Mouse (Mus musculus): ENCODE results near the gene Slc36a4. TPM values are rescaled to one million over a fixed set of nuclear protein-coding genes. Genes with fewer than 3 reads are reported as not detected.

The Slc36a4 gene
- polyA plus RNA-seq, 1 experiment, result 23.3 TPM

DNA sequence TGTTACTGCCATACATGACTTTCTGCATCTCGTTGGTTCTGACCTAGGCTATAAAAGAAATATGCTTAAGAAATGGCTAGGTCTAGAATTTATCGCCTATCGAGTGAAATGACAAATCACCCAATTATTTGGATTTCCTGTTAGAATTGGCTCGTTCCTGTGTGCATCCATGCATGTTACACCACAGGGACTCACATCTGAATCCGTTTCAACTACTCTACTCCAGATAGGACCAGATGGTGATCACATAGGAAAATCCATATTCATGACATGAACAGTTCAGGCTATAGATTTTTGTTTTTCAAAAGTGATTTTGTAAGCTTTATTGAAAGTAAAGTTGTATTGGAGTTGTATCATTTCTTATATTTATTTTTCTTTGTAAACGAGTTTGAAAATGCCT, 32.4 kb downstream of the Slc36a4 start:
- no peak overlapping the region for H3K4me3 ChIP-seq (ENCODE audit: insufficient read depth, low read length)

DNA sequence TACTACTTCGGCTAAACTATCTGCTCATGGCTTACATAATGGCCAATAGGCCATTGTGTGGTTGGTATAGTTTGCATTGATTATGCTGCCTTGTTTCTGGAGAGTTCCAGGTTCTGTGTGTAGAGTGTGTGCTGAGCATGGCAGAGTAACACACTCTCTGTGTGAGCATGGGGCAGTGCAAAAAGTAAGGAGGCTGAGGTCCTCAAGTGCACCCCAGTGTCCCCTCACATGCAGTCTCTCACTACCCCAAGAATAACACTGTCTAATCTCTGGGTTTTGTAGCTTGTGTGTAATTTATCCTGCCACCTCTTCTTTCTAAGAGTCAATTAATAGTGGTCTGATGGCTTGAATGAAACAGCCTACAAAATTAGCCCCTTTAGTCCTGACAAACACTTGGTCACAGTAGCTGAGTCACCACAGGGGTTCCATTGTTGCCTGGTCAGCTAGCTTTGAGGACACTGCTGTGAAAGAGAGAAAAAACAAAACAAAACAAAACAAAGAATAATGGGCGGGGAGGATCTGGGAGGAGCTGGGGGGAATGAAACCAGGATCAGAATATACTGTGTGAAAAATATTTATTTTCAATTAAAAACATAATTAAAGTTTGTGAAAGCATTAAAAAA, 36.6 kb downstream of the Slc36a4 start:
- Histone ChIP-seq H3K27ac (ENCODE audit: insufficient read depth, low read length) (no peak overlapping the region), H3K4me1 (ENCODE audit: control insufficient read depth, insufficient read depth, low read length) (no peaks in the 10 kb centered on the region), H3K4me3 (ENCODE audit: insufficient read depth, low read length) (no peak overlapping the region)
- TF ChIP-seq CTCF (IDR thresholded peaks at IDR 0.05; ENCODE audit: extremely low read depth, insufficient read depth, low read length) (no peak), POLR2A (IDR thresholded peaks at IDR 0.05; ENCODE audit: extremely low read depth, insufficient read depth, low read length) (no peak)

More for the DNA sequence above, 32.4 kb downstream of the Slc36a4 start:
- H3K4me1 ChIP-seq (ENCODE audit: control insufficient read depth, insufficient read depth, low read length), result no peaks in the 10 kb centered on the region
- TF ChIP-seq CTCF (IDR thresholded peaks at IDR 0.05; ENCODE audit: extremely low read depth, insufficient read depth, low read length), result no peak
- TF ChIP-seq POLR2A (IDR thresholded peaks at IDR 0.05; ENCODE audit: extremely low read depth, insufficient read depth, low read length), result no peak
- no peak overlapping the region for H3K27ac ChIP-seq (ENCODE audit: insufficient read depth, low read length)

DNA sequence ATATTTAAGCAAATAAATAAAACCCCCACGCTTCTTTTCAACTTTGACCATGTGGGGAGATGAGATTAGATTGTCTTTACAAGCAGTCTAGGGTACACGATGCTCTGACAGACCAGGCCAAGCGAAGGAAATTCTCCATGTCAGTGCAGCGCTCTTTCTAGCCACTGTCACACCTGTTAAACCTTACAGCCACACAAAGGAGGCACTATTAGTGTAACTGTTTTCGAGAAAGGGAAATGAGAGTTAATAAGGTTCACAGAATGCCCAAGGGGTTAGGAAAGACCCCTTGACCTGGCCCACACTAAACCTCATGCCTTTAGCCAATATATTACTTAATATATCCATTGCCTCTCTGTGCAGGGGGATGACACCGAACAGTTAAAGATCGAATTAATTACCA, 37.1 kb downstream of the Slc36a4 start:
- no peaks in the 10 kb centered on the region for H3K4me1 ChIP-seq (ENCODE audit: control insufficient read depth, insufficient read depth, low read length)
- no peak for TF ChIP-seq CTCF (IDR thresholded peaks at IDR 0.05; ENCODE audit: extremely low read depth, insufficient read depth, low read length)
- no peak for TF ChIP-seq POLR2A (IDR thresholded peaks at IDR 0.05; ENCODE audit: extremely low read depth, insufficient read depth, low read length)
- H3K27ac ChIP-seq (ENCODE audit: insufficient read depth, low read length), result no peak overlapping the region

DNA sequence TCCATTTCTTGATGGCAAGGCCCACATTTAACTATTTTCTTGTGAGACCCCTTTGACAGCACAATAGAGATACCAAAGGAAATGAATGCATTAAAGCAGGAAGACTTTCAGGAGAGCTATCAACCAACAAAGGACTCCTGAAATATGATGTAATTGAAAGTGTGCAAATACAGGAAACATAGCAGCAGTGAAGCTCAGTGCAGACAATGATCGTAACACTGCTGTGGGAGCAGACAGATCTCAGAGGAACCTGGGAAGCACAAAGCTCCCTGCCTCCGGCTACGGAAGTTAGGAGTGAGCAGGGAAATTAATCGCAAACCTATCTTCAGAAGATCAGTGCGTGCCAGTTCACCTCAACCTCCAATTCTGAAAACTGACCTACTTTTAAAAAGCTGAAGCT, 38.8 kb downstream of the Slc36a4 start:
- Histone ChIP-seq H3K4me1 (ENCODE audit: control insufficient read depth, insufficient read depth, low read length) (no peaks in the 10 kb centered on the region), H3K27ac (ENCODE audit: insufficient read depth, low read length) (no peak overlapping the region), H3K4me3 (ENCODE audit: insufficient read depth, low read length) (no peak overlapping the region)
- no peak for TF ChIP-seq CTCF (IDR thresholded peaks at IDR 0.05; ENCODE audit: extremely low read depth, insufficient read depth, low read length)
- no peak for TF ChIP-seq POLR2A (IDR thresholded peaks at IDR 0.05; ENCODE audit: extremely low read depth, insufficient read depth, low read length)

More for the DNA sequence above, 37.1 kb downstream of the Slc36a4 start:
- H3K4me3 ChIP-seq (ENCODE audit: insufficient read depth, low read length), result no peak overlapping the region

DNA sequence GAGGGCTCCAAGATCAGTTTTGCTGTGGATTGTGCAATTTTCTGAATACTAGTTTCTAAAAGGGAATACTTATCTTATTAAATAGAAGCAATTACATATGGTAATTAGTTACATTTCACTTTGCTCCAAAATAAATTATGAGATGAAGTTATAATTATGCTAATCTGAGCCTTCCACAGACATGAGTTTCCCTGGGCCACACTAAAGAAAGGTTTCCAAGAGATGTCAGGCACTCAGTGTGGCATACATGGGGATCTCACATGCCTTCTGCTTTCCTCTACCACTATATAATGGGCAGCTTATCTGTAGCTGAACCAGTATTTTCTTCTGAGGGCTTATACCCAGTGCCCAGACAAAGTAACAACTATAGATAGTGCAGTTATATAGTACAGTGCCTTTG, 49.8 kb downstream of the Slc36a4 start:
- no peak overlapping the region for H3K27ac ChIP-seq (ENCODE audit: insufficient read depth, low read length)
- TF ChIP-seq CTCF (IDR thresholded peaks at IDR 0.05; ENCODE audit: extremely low read depth, insufficient read depth, low read length), result no peak
- TF ChIP-seq POLR2A (IDR thresholded peaks at IDR 0.05; ENCODE audit: extremely low read depth, insufficient read depth, low read length), result no peak
- no peaks in the 10 kb centered on the region for H3K4me1 ChIP-seq (ENCODE audit: control insufficient read depth, insufficient read depth, low read length)
- H3K4me3 ChIP-seq (ENCODE audit: insufficient read depth, low read length), result no peak overlapping the region

DNA sequence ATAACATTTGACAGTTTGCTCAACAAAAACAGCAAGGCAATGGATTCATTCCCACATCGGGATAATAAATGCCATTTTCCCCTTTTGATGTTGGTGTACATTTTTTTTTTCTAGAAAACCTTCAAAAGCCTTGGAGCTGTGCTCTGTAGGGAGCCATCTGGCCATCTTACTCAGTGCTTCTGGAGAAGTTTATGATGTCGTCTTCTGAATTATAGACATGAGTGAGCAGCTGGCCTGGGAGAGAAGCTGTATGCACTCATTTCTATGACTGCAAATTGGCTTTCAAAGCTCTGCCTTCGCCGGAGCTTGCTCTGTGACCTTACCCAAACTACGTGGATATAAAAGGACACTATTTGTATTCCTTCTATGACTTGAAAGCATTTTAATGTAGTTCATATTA, 56.8 kb downstream of the Slc36a4 start:
- Histone ChIP-seq H3K4me3 (ENCODE audit: insufficient read depth, low read length) (no peak overlapping the region), H3K4me1 (ENCODE audit: control insufficient read depth, insufficient read depth, low read length) (no peaks in the 10 kb centered on the region), H3K27ac (ENCODE audit: insufficient read depth, low read length) (no peak overlapping the region)
- TF ChIP-seq POLR2A (IDR thresholded peaks at IDR 0.05; ENCODE audit: extremely low read depth, insufficient read depth, low read length) (no peak), CTCF (IDR thresholded peaks at IDR 0.05; ENCODE audit: extremely low read depth, insufficient read depth, low read length) (no peak)

DNA sequence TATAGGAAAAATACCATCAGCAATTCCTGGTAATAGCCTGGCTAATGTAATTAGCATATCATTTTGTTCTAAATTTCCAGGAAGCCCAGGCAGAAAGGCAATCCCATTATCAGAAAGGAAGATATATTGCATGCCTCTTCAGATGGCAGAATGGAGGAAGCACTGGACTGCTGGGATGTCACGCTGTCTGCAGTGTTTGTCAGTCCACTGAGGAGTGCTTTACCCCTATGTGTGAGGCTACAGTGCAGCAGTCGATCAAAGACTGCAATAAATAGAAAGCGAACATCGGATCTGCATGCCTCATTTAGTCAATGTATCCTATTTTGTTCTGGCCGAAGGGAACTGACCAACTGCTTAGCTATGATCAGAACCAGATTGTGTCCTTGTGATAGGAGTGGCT, 57.3 kb downstream of the Slc36a4 start:
- no peak for TF ChIP-seq CTCF (IDR thresholded peaks at IDR 0.05; ENCODE audit: extremely low read depth, insufficient read depth, low read length)
- TF ChIP-seq POLR2A (IDR thresholded peaks at IDR 0.05; ENCODE audit: extremely low read depth, insufficient read depth, low read length), result no peak
- Histone ChIP-seq H3K4me1 (ENCODE audit: control insufficient read depth, insufficient read depth, low read length) (no peaks in the 10 kb centered on the region), H3K27ac (ENCODE audit: insufficient read depth, low read length) (no peak overlapping the region), H3K4me3 (ENCODE audit: insufficient read depth, low read length) (no peak overlapping the region)

DNA sequence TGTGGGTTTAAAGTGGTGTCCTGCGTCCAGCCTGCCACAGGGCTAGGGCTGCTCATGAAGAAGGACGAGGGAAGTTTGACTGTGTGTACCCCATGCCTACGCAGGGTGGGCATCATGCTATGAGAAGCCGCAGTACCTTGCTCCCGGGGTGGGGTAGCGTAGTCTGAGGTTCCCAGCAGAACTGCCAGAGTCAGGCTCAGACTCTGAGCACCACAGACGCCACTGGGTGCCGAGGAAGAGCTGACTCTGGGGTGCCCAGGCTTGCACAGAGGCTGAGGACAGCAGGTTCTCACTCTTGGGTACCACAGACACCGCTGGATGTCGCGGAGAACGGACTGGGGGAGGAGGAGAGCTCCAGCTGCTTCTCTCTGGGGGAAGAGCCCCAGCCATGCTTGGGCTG, 63.2 kb downstream of the Slc36a4 start:
- Histone ChIP-seq H3K4me1 (ENCODE audit: control insufficient read depth, insufficient read depth, low read length) (no peaks in the 10 kb centered on the region), H3K27ac (ENCODE audit: insufficient read depth, low read length) (no peak overlapping the region), H3K4me3 (ENCODE audit: insufficient read depth, low read length) (no peak overlapping the region)
- TF ChIP-seq POLR2A (IDR thresholded peaks at IDR 0.05; ENCODE audit: extremely low read depth, insufficient read depth, low read length), result no peak

DNA sequence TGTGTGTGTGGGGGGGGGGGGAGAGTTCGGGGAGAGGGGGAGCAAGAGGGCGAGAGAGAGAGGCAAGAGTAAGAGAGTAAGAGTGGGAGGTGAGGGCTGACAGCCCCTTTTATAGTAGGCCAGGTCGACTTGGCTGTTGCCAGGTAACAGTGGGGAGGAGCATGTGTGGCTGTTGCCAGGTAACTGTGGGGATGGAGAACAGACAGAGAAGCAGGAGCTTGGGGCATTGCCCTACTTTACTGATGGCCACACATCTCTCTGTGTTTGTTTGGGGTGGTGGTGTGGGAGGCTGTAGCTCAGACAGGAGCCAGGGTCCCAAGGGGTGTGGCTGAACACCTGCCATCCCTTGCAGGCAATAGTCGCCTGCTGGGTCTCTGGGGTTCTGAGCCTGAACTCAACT, 63.9 kb downstream of the Slc36a4 start:
- Histone ChIP-seq H3K27ac (ENCODE audit: insufficient read depth, low read length) (no peak overlapping the region), H3K4me3 (ENCODE audit: insufficient read depth, low read length) (no peak overlapping the region), H3K4me1 (ENCODE audit: control insufficient read depth, insufficient read depth, low read length) (no peaks in the 10 kb centered on the region)
- TF ChIP-seq CTCF (IDR thresholded peaks at IDR 0.05; ENCODE audit: extremely low read depth, insufficient read depth, low read length), result no peak
- TF ChIP-seq POLR2A (IDR thresholded peaks at IDR 0.05; ENCODE audit: extremely low read depth, insufficient read depth, low read length), result no peak

DNA sequence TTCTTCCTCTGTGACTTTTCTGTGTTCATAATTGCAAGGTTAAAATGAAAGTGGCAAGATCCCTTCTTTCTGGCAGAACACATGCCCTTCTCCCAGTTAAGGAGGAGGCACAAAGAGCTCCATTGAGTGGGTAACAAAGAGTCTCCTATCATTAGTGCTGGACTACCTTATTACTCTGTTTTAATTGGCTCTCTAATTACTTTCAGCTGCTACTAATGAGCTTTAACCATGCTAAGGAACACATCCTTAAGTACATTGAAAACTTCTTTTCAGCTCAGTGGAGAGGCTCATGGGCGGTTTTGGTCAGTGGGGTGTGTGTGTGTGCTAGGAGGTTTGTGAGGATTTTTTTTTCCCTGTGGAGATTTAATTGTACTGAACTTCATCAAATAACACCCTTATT, 65.4 kb downstream of the Slc36a4 start:
- TF ChIP-seq CTCF (IDR thresholded peaks at IDR 0.05; ENCODE audit: extremely low read depth, insufficient read depth, low read length) (no peak), POLR2A (IDR thresholded peaks at IDR 0.05; ENCODE audit: extremely low read depth, insufficient read depth, low read length) (no peak)
- no peak overlapping the region for H3K4me3 ChIP-seq (ENCODE audit: insufficient read depth, low read length)
- H3K27ac ChIP-seq (ENCODE audit: insufficient read depth, low read length), result no peak overlapping the region

More for the DNA sequence above, 65.4 kb downstream of the Slc36a4 start:
- H3K4me1 ChIP-seq (ENCODE audit: control insufficient read depth, insufficient read depth, low read length), result no peaks in the 10 kb centered on the region

Measured in cortical plate, adult 2 months (tissue).